Mouse (Mus musculus): ENCODE results near the gene Svs3b. TPM values are rescaled to one million over a fixed set of nuclear protein-coding genes. Genes with fewer than 3 reads are reported as not detected.
"Not testable (repeated sequence)": the region's sequence is repeated elsewhere in the genome, so short reads cannot be mapped to it uniquely, and the experiment has no call there.

Gene Svs3b
- polyA plus RNA-seq (2015; fragmentation: Nextera tagmentation; extraction: Ambion mirVana), result not detected in 2 replicates

DNA sequence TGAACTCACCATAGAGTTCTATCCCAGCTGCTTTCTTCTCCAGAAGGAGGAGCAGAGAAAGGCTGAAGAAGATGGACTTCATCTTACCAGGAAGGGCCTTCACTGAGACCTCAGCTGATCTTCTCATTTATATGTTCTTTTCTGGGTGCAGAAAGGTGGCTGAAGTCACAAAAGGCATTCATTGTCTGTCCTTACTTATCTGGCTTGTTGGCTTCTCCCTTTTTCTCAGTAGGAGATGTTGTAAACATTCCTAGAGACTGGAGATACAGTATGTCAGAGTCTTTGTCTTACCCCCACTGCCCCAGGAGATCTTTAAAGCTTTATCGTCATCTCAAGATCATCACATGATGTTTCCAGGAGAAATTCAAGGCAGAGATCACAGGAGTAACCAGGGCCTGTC is at the start of gene Svs3b:
Gene Svs3b (minus strand): TSS at position 101 of the 400 bp plus-strand sequence.
- 35% methylated on average over 1 of the region's 1 CpGs for WGBS
- H3K4me3 ChIP-seq; H3K27me3 ChIP-seq; H3K9ac ChIP-seq; H3K36me3 ChIP-seq; ATAC-seq (ENCODE audit: low read depth); H3K9me3 ChIP-seq; H3K27ac ChIP-seq (replicated peaks); H3K4me1 ChIP-seq (replicated peaks); H3K4me2 ChIP-seq: not testable (repeated sequence)

DNA sequence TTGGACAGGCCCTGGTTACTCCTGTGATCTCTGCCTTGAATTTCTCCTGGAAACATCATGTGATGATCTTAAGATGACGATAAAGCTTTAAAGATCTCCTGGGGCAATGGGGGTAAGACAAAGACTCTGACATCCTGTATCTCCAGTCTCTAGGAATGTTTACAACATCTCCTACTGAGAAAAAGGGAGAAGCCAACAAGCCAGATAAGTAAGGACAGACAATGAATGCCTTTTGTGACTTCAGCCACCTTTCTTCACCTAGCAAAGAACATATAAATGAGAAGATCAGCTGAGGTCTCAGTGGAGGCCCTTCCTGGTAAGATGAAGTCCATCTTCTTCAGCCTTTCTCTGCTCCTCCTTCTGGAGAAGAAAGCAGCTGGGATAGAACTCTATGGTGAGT is 32.5 kb upstream of the Svs3b start, which contains the start of gene Svs3a:
Gene Svs3a (plus strand): TSS at position 301 of the 400 bp plus-strand sequence.
- 36% methylated on average over 1 of the region's 1 CpGs for WGBS
- not testable (repeated sequence) for H3K4me2 ChIP-seq

DNA sequence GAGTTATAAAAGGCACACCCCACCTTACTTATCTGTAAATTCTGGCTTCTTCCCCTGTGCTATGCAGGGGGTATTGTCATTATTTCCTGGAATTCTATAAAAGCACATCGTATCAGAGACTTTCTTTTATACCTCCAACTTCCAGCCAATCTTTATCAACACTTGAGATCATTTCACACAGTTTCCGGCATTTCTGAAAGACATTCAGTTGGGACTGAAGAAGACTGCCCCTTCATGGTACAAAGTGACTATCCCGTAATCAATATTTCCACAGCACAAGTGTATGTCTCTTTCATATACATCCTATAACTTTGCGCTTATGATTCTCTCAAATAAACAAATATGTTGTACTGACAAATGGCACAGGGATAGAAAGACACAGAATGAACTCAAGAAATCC is 21.9 kb upstream of the Svs3b start, which contains the start of gene Svs4:
Gene Svs4 (minus strand): TSS at position 101 of the 400 bp plus-strand sequence.
- 93% methylated on average over 4 of the region's 4 CpGs for WGBS
- no peaks in the 10 kb centered on the region for H3K36me3 ChIP-seq
- no peak within 1 kb of the TSS for H3K4me3 ChIP-seq
- no peaks in the 10 kb centered on the region for H3K4me1 ChIP-seq (replicated peaks)
- no peak within 1 kb of the TSS for H3K4me2 ChIP-seq
- H3K27me3 ChIP-seq, result no peaks in the 10 kb centered on the region
- H3K9me3 ChIP-seq, result no peaks in the 10 kb centered on the region
- H3K27ac ChIP-seq (replicated peaks), result no peak within 1 kb of the TSS
- no peak for ATAC-seq (ENCODE audit: low read depth)
- no peak within 1 kb of the TSS for H3K9ac ChIP-seq

More for the DNA sequence above, 32.5 kb upstream of the Svs3b start, which contains the start of gene Svs3a:
- not testable (repeated sequence) for H3K9ac ChIP-seq; H3K4me1 ChIP-seq (replicated peaks); H3K9me3 ChIP-seq; H3K36me3 ChIP-seq; H3K4me3 ChIP-seq; ATAC-seq (ENCODE audit: low read depth); H3K27me3 ChIP-seq; H3K27ac ChIP-seq (replicated peaks)

DNA sequence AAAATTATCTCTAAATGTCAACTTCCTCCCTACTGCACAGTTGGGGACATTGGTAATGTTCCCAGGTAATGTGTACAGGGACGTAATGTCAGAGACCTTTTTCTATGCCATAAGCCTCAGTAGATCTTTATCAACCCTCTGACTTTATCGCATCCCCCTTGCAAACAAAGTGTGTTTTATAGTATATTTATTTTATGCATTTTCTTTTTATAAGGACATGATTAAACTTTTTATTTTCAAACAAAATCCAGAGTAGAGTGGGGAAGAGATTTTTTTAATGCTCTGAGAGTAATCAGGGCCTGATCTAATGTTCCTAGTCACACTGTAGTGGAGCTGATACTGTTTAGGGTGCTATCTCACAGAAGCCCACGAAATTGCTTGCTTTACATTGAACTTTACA is 18.1 kb downstream of the Svs3b start, which contains the start of gene Svs2:
Gene Svs2 (minus strand): TSS at position 101 of the 400 bp plus-strand sequence.
- Histone ChIP-seq H3K9ac (no peak within 1 kb of the TSS), H3K4me3 (no peak within 1 kb of the TSS), H3K4me1 (replicated peaks) (no peaks in the 10 kb centered on the region), H3K27ac (replicated peaks) (no peak within 1 kb of the TSS), H3K36me3 (no peaks in the 10 kb centered on the region), H3K4me2 (no peak within 1 kb of the TSS), H3K27me3 (no peaks in the 10 kb centered on the region), H3K9me3 (no peaks in the 10 kb centered on the region)
- 86% methylated on average over 3 of the region's 3 CpGs for WGBS
- no peak for ATAC-seq (ENCODE audit: low read depth)

DNA sequence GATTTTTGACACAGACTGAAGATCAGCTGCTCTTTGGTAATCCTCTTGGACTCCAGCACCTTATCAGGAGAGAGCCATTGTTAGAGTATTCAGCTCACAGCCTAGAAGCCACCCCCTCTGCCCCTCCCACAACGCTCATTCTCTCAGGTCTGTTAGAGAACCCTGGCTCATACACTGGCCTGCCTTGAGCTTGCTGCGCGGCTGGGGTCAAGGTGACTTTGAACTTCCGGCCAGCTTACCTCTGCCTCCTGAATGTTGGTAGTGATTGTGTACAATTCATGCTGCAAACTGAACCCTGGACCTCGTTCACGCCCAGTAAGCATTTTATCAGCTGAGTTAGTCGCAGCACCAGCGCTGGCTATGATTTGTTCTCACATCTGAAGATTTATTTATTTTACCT is 23.8 kb downstream of the Svs3b start:
- WGBS, result 90% methylated on average over 8 of the region's 8 CpGs

DNA sequence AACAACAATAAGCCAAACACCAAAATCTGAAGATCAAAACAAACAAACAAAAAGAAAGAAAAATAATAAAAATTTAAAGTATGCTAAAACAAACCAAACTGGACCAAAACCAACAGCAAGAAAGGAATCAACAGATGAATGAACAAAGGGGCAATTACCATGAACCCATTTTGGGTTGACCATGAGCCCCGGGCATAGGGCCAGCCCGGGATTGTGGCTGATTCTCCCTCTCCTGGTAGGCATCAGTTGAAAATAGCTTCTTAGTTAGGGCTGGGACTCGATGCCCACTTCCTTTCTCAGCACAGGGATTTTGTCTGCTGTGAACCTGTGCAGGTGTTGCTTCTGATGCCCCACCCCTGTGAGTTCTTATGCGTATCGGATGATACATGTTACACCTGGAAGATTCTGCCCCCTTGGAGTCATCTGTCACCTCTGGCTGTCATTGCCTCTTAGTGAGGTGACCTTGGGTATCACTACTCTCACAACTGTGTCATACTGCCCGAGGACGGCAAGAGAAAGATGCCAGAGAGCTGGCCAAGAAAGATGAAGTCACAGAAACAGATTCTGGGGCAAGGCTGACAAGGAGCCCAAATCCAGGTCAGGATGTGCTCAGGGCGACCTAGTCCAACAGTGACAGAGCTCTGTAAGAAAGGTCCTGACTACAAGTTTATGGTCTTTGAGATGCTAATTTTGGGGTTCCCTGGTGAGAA is 27.9 kb downstream of the Svs3b start:
- no peaks in the 10 kb centered on the region for H3K27me3 ChIP-seq
- H3K9ac ChIP-seq, result no peak overlapping the region
- ATAC-seq (ENCODE audit: low read depth), result no peak
- no peaks in the 10 kb centered on the region for H3K36me3 ChIP-seq
- H3K27ac ChIP-seq (replicated peaks), result no peak overlapping the region
- 86% methylated on average over 8 of the region's 8 CpGs for WGBS
- H3K9me3 ChIP-seq, result no peaks in the 10 kb centered on the region
- H3K4me1 ChIP-seq (replicated peaks), result no peaks in the 10 kb centered on the region
- no peak overlapping the region for H3K4me3 ChIP-seq
- no peak overlapping the region for H3K4me2 ChIP-seq

More for the DNA sequence above, 23.8 kb downstream of the Svs3b start:
- Histone ChIP-seq H3K27me3 (no peaks in the 10 kb centered on the region), H3K4me2 (no peak overlapping the region), H3K36me3 (no peaks in the 10 kb centered on the region), H3K4me3 (no peak overlapping the region), H3K27ac (replicated peaks) (no peak overlapping the region), H3K9me3 (no peaks in the 10 kb centered on the region), H3K9ac (no peak overlapping the region), H3K4me1 (replicated peaks) (no peaks in the 10 kb centered on the region)
- no peak for ATAC-seq (ENCODE audit: low read depth)

DNA sequence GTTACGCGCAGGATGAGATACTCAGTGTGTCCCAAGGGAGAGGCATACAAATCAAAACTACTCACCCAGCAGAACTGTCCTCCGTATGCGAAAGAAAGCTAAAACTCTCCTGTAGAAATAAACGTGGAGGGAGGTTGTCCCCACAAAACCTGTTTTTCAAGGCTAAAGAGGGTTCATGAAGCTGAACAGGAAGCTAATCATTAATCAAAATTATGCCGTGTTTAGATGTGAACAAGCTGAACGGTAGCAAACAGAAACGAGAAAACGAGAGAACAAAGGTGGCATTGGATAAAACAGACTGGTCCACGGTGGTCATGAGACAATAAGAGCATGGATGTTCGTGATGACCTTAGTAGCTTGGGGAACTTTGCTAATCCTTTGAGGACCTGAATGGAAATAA is 34.9 kb downstream of the Svs3b start, which contains the start of gene Wfdc15b:
Gene Wfdc15b (minus strand): TSS at position 139 of the 400 bp plus-strand sequence.
- Histone ChIP-seq H3K4me2 (no peak within 1 kb of the TSS), H3K4me1 (replicated peaks) (no peaks in the 10 kb centered on the region), H3K27ac (replicated peaks) (no peak within 1 kb of the TSS), H3K4me3 (no peak within 1 kb of the TSS), H3K36me3 (no peaks in the 10 kb centered on the region), H3K9me3 (no peaks in the 10 kb centered on the region), H3K9ac (no peak within 1 kb of the TSS), H3K27me3 (no peaks in the 10 kb centered on the region)
- WGBS, result 83% methylated on average over 11 of the region's 11 CpGs
- ATAC-seq (ENCODE audit: low read depth), result no peak

DNA sequence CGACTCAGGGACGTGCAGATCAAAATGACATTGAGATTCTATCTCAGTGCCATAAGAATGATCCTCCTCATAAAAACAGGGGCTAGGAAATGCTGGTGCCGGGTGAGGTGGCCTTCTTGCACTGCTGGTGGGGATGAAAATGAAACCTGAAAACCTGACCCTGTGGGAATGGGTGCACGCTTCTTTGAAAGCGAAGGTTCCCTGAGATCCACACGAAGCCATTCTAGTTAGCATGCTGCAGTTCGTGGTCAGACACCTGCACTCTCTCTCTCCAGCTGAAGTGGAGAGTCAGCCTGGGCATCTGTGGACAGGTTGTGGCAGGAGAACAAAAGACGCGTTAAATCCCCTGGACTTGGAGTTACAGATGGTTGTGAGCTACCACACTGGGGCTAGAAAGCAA is 37.1 kb downstream of the Svs3b start:
- H3K9ac ChIP-seq, result no peak overlapping the region
- H3K4me3 ChIP-seq, result no peak overlapping the region
- no peaks in the 10 kb centered on the region for H3K36me3 ChIP-seq
- WGBS, result 85% methylated on average over 9 of the region's 9 CpGs
- no peaks in the 10 kb centered on the region for H3K27me3 ChIP-seq
- no peak for ATAC-seq (ENCODE audit: low read depth)
- no peak overlapping the region for H3K27ac ChIP-seq (replicated peaks)
- no peak overlapping the region for H3K4me2 ChIP-seq
- no peaks in the 10 kb centered on the region for H3K4me1 ChIP-seq (replicated peaks)
- no peaks in the 10 kb centered on the region for H3K9me3 ChIP-seq

DNA sequence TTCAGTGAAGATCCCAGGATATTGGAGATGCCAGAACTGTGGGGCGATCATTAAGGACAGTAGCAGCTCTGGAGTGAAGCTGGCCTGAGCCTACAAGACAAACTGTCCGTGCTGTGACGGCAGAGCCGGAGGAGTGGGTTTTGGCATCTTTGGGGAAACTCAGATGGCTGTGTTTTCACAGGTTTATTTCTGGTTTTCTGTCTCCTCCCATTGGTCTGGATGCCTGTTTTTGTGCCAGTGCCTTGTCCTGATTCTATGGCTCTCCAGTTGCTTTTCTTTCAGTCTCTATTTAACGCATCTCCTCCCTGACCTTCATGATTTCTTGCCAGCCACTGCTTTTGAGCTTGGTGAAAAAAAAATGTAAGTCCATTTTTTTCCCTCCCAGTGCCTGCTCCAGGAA is 43.7 kb downstream of the Svs3b start:
- 90% methylated on average over 5 of the region's 5 CpGs for WGBS
- H3K27ac ChIP-seq (replicated peaks), result no peak overlapping the region
- H3K9ac ChIP-seq, result no peak overlapping the region
- no peak overlapping the region for H3K4me3 ChIP-seq
- no peaks in the 10 kb centered on the region for H3K9me3 ChIP-seq
- no peak overlapping the region for H3K4me2 ChIP-seq
- H3K27me3 ChIP-seq, result no peaks in the 10 kb centered on the region
- ATAC-seq (ENCODE audit: low read depth), result no peak
- H3K4me1 ChIP-seq (replicated peaks), result no peaks in the 10 kb centered on the region
- H3K36me3 ChIP-seq, result no peaks in the 10 kb centered on the region

DNA sequence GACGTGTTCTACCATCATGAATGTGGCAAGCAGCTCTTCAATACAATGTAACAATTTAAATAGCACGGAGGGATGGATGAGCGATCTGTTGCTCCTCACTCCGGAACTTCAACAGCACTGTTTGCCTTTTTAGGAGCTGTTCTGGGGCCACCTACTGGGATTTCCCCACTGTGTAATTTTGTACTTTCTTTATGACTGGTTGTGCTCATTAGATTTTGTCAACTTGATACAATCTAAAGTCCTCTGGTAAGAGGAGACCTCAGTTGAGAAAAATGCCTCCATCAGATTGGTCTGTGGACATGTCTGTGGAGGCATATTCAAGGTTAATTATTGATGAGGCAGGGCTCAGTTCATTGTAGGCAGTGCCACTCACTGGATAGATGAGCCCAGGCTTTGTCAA is 45.5 kb downstream of the Svs3b start:
- whole genome bisulfite sequencing, result 84% methylated on average over 4 of the region's 4 CpGs
- no peaks in the 10 kb centered on the region for H3K9me3 ChIP-seq
- H3K27me3 ChIP-seq, result no peaks in the 10 kb centered on the region
- H3K36me3 ChIP-seq, result no peaks in the 10 kb centered on the region
- no peaks in the 10 kb centered on the region for H3K4me1 ChIP-seq (replicated peaks)
- H3K4me2 ChIP-seq, result no peak overlapping the region
- ATAC-seq (ENCODE audit: low read depth), result no peak
- no peak overlapping the region for H3K27ac ChIP-seq (replicated peaks)
- no peak overlapping the region for H3K9ac ChIP-seq
- H3K4me3 ChIP-seq, result no peak overlapping the region

DNA sequence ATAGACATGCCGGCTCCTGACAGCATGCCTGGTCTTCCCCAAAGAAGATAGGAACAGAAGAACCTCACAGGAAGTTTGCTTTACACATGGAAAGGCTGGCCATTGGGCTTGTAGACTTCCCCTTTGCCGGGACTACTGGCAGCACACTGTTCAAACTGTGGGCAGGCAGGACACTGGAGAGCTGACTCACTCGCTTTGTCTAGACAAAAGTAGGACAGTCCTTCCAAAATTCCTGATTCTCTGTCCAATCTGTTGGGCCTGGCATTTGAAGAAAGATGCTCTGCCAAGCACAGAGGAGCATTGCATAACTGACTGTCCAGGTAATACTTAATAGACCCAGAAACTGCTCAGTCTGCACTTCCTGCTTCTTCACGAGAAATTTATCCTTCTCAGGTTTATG is 49.8 kb downstream of the Svs3b start:
- no peaks in the 10 kb centered on the region for H3K4me1 ChIP-seq (replicated peaks)
- H3K27ac ChIP-seq (replicated peaks), result no peak overlapping the region
- no peak overlapping the region for H3K9ac ChIP-seq
- 86% methylated on average over 4 of the region's 4 CpGs for WGBS
- ATAC-seq (ENCODE audit: low read depth), result no peak
- H3K36me3 ChIP-seq, result no peaks in the 10 kb centered on the region
- H3K4me2 ChIP-seq, result no peak overlapping the region
- no peaks in the 10 kb centered on the region for H3K9me3 ChIP-seq
- H3K27me3 ChIP-seq, result no peaks in the 10 kb centered on the region
- H3K4me3 ChIP-seq, result no peak overlapping the region

DNA sequence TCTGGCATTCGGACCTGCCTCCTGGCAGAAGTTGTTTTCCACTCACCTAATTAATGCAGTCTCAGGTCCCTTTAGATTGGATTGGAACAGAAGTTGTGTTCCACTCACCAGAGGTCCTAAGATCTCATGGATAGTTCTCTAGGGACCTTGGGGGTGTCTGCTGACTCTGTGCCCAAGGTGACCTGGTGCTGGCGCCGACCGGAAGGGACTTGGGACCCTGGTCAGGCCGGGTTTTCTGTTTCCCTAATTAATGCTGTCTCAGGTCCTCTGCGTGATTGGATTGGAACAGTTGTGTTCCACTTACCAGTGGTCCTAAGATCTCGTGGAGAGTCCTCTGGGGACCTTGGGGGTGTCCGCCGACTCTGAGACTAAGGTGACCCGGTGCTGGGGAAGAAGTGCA is 50.4 kb downstream of the Svs3b start:
- 92% methylated on average over 10 of the region's 10 CpGs for WGBS
- H3K4me2 ChIP-seq; H3K4me1 ChIP-seq (replicated peaks); H3K36me3 ChIP-seq; H3K27ac ChIP-seq (replicated peaks); H3K27me3 ChIP-seq; ATAC-seq (ENCODE audit: low read depth); H3K9ac ChIP-seq; H3K9me3 ChIP-seq; H3K4me3 ChIP-seq: not testable (repeated sequence)

Measured in neural tube, embryonic 13.5 days (tissue).